Mouse (Mus musculus) MN1 (cell line): ENCODE data around the gene B4gat1.
"Not testable (repeated sequence)": the region's sequence is repeated elsewhere in the genome, so short reads cannot be mapped to it uniquely, and the experiment has no call there.

Experiments
- DNase-seq: peaks from one replicate; pipeline ENCODE4 v3.0.0-alpha.2; 2016; ENCODE audit warnings: low spot score

The B4gat1 gene

DNA sequence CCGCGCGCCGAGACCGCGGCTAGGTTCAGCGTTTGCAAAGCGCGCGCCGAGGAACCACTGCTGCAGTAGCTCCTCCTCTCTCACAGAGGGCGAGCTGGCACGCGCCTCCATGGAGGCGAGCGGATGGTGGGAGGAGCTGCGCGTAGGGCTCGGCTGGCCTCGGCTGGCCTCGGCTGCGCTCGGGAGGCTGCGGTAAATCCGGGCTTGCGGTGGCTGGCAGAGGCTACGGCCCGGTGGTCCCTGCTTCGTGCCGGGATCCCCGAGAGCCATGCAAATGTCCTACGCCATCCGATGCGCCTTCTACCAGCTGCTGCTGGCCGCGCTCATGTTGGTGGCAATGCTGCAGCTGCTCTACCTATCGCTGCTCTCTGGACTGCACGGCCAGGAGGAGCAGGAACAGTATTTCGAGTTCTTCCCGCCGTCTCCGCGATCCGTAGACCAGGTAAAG, at the start of gene B4gat1, which contains the start of gene AC124502.3:
B4gat1 (plus strand) TSS at position 118 of the 448 bp plus-strand sequence.
AC124502.3 (plus strand) TSS at position 183 of the 448 bp plus-strand sequence.
- DNase-seq, result peak; percentile 94

DNA sequence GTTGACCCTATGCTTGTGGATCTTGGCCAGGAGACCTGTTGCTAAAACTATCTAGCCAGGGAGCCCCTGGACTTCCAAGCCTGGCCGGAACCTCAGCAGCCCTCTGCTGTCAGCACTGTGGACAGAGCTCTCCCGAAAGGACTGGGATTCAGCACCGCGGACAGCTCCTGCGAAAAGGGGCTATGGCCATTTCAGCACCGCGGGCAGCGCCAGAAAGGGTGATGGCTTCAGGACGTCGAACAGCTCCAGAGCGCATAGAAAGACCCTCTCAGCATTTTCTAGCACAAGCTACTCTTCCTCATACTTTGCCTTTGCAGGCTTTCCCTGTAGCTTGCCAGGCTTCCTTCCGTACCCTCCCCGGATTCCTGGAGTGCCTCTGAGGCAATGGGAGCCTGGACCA, 49.6 kb upstream of the B4gat1 start:
- no peak for DNase-seq

DNA sequence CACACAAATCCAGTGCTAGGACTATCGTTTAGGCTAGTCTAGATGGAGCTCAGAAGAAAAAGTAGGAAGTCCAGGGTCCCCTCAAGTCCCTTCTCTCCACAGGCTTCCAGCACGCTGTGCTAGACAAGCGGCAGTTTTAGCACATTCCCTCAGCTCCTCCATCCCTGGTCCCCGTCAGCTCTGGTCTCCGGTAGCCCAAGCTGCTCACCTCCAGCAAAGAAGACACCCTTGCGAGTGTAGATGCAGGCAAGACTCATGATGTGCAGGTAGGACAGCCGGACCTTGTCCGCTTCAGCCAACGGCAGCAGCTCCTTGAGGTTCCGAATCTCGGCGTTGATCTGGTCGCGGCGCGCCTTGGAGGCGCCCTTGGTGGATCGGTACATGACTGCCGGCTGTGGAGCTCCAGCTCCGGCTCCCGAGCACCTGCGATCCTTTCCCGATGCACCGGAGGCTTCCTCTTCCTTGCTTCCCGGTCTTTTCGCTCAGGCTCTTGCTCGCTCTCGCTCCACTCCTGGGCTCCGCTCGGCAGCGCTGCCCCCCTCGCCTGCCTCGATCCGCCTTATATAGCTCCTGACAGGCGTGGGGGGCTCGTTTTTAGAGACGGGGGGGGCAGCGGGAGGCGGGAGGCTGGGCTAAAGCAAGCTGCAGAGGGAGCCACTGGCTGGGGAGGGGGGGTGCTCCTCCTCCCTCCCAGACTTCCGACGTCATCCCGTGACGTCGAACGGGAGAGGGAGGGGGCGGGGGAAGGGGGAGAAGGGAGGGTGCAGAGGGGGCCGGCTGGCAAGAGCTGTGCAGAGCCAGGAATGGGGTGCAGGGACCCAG, 49.0 kb upstream of the B4gat1 start:
- no peak for DNase-seq

DNA sequence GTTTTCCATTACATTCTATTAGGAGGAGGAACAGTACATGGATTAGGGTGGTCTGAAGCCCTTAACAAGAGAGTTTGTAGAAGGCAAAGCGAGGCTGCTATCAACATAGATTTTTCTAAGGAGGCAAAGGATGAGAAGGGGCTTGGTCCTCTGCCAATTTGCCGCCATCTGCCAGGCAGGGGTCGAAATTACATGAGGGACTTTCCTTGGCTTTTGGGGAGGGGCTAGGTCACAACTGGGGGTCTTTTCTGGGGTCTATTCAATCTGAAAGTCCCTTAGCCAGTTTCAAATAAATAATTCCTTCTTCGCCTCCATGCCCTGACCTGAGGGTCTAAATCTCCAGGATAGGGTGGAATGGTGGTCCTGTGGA, 48.4 kb upstream of the B4gat1 start, which contains the start of gene Npas4:
Npas4 (minus strand) TSS at position 61 of the 370 bp plus-strand sequence.
- DNase-seq, result no peak

DNA sequence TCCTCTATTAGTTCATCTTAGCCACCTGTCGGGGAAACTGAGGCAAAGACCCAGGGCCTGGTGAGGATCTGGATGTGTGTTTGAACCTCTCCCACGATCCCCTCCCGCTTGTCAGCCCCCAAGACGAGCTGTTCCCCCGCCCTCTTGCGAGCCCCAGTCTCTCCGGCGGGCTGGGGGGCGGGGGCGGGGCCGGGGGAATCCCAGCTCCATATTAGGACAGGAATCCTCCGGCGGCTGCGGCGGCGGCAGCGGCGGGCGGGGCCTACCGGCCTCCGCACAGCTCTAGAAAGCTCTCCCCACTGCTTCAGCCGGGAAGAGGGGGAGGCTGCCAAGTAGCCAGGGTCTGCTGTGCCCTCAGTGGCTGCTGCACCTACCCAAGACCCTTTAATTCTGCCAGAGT, 47.9 kb upstream of the B4gat1 start:
- DNase-seq, result no peak

DNA sequence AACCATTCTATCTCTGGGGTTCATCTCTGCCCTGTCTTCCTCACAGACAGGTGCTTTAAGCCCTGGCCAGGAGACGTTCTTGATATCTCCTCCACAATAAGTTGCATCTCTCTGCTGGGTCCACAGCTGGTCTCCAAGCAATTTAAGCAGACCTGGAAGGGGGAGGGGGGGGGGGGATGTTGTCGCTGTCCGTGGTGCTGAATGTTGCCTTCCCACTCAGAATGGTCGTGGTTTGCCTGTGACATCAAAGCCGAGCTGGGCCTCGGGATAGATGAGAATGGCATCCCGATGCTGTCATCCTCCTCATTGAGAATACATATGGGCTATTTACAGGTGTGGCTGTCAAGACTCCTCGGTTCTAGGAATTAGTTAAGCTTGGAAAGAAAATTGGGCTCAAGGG, 46.3 kb upstream of the B4gat1 start:
- DNase-seq, result no peak

DNA sequence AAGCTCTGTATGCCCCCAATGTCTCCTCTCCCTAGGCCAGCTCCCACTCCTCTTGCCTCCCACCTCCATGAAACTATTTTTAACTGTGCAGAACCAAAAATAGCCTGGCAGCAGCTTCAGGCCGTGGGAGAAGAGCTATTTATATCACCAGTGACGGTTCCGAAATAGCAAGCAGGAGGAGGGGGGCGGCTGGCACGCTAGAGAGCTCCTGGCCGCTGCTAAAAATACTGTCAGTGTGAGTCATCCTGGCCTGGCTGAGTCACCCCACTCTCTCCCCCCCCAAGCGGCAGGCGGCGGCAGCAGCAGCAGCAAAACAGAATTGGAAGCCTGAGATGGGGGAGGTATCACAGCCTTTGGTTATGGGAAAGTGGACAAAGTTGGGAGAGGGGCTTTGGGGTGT, 45.7 kb upstream of the B4gat1 start:
- DNase-seq, result peak; percentile 75

DNA sequence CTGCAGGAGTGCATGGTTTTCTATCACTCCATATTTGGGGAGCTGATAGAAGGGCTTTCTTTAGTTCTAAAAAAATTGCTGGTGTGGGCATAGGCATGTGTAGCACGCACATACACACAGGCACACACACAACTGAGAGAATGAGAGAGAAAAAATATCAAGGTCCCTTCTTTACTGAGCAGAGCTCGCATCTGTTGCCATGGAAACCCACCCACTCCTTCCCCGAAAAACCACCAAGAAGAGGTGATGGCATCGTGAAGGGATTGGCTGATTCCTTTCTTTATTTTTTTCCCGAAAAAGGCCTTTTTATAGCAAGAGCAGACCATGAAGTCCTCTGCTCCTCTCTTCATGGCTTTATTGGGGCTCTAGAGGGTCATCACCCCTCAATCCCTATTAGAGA, 44.6 kb upstream of the B4gat1 start:
- no peak for DNase-seq

DNA sequence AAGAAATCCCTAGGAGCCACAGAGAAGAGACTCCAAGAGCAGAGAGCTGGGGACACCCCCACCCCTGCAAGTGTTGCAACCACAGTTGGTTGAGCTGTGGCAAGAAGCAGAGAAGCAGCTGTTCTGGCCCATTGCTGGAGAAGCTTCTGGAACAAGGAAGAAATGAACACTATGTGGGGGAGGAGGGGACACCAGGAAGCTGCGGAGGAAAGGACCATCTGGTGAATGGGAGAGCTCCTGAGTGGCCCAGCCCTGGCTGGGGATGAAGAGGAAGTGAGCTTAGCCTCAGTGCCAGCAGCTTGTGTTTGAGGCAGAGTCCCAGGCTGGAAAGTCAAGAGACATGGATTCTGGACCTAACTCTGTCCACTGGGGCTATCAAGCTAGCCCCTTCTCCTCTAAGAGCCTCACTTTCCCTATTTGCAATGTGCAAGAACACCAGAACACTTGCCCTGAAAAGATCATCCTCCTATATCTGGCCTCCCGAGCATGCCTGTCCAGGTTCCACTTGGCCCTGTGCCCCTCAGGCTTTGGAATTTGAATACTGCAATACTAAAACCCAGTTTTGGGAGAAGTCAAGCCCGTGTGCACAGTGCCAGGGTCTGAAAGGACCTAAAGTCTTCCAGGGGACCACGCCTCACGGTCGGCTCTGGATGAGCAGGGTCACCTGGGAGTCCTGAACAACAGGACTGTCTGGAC, 39.0 kb upstream of the B4gat1 start:
- DNase-seq, result no peak

DNA sequence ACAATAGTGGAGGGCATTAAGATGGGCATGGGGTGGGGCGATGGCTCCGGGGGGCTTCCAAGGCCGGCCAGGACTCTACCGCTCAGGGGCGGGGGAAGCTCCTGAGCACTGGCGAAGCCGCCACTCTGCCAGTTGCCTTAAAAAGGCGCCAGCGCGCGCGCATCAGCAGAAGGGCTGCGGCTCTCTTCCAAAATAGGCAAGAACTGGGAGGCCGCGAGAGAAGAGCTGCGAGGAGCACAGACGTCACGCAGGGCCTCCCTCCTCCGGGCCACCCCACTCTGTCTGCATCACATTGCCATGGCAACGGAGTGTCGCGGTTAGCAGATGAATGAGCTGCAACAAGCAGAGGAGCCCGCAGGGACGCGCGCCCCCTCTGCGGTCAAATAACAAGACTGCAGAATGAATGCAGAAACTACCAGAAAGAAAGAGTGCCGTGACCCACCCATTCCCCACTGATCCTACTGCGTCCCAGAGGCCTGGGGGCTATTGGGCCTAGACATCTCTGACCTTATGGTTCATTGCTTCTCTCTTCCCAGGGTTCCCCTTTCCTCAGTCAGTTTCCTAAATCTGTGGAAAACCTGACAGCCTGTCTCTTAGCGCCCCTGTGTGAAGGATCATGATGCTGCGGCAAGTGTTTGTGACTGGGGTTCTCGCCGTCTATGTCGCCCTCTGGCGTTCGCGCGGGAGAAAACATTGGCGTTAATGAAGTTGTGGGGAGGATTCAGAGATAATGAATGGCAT, 36.8 kb upstream of the B4gat1 start:
- peak; percentile 90 for DNase-seq

DNA sequence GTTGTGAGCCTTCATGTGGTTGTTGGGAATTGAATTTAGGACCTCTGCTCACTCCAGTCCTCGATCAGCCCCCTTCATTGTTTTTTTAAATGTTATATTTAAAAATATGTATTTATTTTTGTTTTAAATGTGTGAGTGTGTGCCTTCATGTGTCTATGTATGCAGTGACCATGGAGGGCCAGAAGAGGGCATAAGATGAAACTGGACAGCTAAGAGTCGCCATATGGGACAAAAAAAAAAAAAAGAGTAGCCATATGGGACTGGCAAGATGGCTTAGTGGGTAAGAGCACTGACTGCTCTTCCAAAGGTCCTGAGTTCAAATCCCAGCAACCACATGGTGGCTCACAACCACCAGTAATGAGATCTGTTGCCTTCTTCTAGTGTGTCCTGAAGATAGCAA, 35.0 kb upstream of the B4gat1 start:
- DNase-seq, result not testable (repeated sequence)

DNA sequence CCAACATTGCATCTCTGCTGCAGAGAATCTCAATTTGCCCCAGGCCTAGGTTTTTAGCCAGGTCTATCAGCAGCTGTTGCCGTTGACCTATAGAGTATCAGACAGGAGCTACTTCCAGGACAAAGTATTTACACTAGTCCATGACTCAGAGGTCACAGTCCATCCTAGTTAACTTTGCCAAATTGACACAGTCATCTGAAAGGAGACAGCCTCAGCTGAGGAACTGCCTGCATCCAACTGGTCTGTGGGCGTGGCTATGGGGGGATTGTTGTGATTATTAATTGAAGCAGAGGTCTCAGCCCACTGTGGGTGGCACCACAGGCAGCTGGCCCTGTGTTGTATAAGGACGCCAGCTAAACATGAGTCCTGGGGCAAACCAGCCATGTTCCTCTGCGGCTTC, 33.7 kb upstream of the B4gat1 start:
- no peak for DNase-seq

DNA sequence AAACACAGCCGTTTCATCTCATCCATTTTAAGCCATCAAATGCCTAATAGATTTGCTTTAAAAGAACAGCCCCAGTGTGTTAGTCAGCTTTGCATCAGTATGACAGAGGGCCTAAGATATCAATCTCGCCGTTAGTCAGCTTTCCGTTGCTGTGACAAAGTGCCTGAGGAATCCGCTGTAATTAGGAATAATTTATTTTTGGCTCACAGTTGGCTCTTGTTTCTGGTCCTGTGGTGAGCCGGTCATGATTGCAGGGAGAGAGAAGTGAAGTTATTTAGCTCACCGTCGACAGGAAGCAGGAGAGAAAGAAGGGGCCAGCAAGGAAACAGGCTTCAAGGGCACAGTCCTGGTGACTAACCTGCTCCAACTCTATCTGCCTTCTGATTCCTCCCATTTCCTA, 25.5 kb upstream of the B4gat1 start:
- peak; percentile 31 for DNase-seq

DNA sequence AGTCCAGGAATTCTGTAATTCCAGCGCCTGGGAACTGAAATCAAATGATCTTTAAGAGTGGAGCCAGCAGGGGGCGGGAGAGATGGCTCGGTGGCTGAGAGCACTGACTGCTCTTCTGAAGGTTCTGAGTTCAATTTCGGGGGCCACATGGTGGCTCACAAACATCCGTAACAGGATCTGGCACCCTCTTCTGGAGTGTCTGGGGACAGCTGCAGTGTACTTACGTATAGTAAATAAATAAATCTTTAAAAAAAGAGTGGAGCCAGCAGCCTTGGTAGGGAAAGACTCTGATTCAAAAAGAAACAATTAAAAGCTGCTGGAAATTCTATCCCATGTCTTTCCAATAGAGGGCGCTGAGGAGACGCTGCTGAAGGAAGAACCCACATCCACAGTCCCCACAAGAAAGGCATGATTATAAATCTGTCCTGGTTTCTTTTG, 23.6 kb upstream of the B4gat1 start:
- DNase-seq, result peak; percentile 63

DNA sequence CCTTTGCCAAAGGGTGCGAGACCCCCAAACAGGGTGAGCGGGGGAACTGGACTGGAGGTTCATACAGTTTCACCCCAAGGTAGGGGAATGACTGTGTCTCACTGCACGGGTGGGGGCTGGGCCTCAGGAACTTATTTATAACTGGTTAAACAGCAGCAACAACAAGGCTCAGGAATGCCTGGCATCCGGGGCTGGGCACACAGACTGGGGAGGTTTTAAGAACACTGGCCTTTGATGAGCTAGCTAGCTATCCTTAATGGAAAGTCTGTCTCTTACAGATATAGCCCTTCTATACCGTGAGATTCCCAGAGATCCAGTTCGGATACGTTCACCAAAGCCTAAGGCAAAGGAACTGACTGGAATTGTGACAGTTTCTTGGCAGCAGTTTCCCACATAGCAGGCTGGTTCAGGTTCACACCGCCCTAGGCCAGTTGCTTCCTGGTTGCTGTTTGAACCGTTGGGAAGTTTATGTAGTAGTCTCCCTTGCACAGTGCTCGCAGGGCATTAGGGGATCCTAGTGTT, 22.3 kb upstream of the B4gat1 start:
- DNase-seq, result peak; percentile 23

DNA sequence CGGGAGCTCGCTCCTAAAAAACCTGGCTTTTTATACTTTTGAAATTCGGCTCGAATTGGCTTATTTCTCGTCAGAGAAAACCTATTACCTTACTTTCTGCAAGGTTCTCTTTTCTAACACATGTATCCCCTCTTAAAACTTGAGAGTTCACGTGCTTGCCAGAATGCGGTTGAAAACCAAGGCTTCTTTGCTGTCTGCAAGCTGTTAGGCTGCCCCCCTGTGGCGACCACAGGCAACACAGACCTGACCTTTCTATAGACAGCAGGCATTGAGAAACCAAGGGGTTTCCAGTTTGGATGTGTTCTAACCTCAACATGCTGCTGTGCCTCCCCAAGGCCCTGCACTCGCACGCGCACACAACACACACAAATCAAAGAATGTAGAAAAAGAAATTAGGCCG, 21.8 kb upstream of the B4gat1 start:
- DNase-seq, result peak; percentile 72

DNA sequence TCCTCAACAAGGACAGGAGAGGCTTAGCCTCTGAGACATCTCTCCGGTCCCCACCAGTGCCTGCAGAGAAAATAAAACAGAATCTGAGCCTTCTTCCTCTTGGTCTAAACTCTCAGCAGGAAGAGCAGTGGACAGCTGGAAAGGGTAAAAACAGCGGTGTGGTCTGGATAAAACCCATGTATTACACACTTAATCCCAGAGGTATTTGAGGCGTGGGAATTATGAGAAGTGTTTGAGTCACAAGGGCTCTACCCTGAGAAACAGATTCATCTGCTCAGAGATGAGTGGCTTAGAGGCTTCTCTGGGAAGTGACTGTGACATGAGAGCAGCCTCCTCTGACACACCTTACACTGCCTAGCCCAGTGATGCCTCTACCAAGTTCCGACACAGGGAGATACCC, 21.0 kb upstream of the B4gat1 start:
- no peak for DNase-seq

DNA sequence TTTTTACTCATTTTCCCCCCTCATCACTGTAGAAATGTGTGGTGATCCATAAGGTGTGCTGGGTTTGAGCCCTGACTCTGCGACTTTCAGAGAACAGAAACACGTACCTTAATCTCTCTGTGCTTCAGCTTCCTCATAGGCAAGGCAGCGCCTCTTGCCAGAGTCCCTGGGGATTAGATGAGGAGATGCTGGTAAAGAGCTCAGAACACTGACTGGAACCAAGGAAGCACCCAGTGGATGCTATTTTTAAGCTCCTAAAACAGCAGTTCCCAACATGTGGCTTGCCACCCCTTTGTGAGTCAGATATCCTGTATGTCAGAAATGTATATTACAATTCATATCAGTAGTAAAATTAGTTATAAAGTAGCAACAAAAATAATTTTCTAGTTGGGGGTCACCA, 20.4 kb upstream of the B4gat1 start:
- DNase-seq, result no peak

DNA sequence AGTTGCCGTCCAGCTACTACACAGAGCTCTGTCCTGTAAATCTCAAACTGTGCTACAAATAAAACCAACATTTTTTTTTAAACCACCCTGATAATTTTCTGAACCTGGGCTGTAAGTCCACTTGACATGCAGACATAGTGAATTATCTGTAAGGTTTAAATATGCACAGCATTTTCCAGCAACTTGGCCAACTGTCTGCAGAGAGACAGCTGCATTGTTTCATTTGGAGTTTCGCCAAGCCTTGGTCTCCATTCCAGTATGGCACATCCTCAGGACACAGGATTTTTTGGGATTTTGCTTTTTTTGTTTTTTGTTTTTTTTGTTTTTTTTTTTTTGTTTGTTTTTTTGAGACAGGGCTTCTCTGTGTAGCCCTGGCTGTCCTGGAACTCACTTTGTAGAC, 17.2 kb upstream of the B4gat1 start:
- DNase-seq, result peak; percentile 36

DNA sequence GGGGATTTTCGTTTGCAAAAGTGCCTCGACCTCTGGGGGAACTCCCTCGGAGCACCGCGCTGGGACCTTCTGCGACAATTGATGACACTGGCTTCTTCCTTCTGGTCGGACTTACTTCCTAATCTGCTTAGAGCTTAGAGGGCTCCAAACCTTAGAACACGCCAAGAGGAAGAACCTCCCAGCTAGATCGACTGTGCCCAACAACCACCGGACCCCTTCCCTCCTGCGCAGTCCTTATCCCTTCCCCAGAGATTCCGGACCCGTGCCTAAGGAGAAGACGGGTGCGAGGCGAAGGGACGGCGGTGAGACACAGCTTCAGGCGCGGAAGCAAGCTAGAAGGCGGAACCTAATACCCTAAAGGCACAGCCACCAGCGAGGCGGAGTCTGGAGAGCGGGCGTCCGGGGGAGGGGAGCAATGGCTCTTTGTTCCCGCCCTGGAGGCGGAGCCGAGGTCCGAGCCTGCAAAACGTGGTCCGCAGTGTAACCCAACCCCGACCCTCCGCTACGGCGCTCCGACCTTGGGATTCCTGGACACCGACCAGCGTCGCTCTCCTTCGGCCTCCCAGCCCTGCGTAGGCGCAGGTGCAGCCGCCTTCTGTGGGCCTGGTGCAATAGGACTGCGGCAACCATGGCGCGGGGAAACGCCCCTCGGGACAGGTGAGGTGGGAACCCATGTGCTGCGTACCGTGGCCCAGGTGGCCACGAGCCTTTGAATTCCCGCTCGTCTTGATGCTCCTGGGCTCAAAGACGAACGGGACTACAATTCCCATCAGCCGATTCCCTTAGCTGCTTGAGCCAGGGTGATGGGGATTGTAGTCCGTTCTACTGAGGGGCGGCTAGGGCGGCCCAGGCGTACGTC, 14.8 kb upstream of the B4gat1 start, which contains the start of gene Slc29a2:
Slc29a2 (plus strand) TSS at position 240 of the 859 bp plus-strand sequence.
- DNase-seq, result peak; percentile 88

DNA sequence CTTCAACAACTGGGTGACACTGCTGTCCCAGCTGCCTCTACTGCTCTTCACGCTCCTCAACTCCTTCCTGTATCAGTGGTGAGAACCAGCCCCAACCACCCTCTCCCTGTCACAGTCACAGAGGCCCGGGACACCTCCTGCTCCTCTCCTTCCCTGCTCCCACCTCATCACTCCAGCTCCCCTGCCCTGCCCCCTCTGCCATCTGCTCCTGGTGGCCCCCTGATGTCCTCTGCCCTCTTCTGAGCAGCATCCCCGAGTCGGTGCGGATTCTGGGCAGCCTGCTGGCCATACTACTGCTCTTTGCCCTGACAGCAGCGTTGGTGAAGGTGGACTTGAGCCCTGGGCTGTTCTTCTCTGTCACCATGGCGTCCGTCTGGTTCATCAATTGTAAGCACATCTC, 12.5 kb upstream of the B4gat1 start:
- DNase-seq, result no peak
